Mouse (Mus musculus) embryo, embryonic 11.5 days (tissue): ENCODE results near the gene Hsd17b2.

ENCODE experiments used
- DNase-seq: peaks from one replicate; pipeline ENCODE4 v3.0.0-alpha.2; 2012; ENCODE audit warnings: low read depth, low spot score

Hsd17b2 gene

DNA sequence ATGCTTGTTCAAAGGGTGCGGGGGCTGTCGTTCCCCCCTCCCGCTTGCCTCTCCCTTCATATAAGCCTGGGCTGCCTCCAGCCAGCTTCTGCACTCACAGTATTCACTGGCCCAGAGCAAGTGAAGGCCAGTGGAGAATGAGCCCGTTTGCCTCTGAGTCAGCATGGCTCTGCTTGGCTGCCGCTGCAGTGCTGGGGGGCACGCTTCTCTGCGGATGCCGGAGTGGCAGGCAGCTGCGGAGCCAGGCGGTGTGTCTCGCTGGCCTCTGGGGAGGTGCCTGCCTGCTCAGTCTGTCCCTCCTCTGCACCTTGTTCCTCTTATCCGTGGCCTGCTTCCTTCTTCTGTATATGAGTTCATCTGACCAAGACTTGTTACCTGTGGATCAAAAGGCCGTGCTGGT, at the start of gene Hsd17b2:
Gene Hsd17b2 (plus strand): TSS at position 46 of the 400 bp plus-strand sequence.
- DNase-seq: no peak

DNA sequence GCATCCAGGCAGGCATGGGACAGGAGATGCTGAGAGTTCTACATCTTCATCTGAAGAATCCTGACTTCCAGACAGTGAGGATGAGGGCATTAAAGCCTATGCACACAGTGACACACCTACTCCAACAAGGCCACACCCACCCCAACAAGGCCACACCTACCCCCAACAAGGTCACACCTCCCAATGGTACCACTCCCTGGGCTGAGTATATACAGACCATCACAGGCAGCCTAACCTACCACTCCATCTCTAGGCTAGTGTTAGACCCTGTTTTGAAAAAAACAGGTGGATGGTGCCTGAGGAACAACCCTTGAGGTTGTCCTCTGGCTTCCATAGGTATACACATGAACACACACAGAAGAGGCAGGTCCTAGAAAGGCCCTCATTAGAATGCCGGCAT, 49.4 kb upstream of the Hsd17b2 start:
- DNase-seq: no peak

DNA sequence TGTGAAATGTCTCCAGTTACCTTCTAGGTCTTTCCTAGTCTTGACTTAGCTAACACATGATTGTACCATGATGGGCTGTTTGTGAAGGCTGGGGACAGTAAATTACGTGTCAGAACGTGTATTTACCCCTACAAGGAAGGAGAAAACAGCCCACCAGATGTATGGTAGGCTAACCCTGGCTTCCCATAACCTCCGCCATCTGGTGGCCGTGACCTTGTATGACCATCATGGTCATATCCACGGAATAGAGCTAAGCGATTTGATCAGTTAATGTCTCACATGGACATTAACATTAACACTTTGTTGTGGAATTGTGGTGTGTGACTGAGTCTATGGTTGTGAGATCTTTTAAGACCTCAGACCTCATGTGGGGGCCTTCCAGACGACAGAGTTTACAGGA, 42.7 kb upstream of the Hsd17b2 start:
- DNase-seq: no peak

DNA sequence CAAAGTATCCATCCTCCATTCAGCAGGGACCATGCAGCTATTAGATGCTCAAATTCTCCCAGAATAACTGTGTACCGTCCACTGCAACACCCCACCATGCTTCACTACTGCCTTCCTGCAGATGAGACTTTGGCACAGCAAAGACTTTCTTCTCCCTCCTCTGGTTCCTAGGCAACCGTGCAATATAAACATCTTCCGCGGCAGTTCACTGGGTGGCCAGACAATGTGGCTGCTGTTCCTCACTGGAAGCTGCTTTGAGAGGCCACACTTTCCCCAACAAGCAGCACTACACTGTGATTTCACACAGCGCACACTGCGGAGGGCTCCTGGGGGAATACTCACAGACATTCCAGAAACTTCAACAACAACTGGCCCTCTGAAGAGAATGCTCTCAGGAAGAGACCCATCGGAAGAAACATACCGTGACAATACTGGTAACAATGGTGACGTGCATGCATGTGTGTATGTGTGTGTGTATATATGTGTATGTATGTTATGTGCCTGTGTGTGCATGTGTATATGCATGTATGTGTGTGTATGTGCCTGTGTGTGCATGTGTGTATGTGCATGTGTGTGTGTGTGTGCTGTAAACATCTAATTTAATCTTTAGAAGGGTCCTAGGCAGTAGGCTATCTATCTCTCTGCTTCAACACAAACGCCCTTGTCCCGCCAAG, 41.2 kb upstream of the Hsd17b2 start:
- DNase-seq: peak; percentile 49

DNA sequence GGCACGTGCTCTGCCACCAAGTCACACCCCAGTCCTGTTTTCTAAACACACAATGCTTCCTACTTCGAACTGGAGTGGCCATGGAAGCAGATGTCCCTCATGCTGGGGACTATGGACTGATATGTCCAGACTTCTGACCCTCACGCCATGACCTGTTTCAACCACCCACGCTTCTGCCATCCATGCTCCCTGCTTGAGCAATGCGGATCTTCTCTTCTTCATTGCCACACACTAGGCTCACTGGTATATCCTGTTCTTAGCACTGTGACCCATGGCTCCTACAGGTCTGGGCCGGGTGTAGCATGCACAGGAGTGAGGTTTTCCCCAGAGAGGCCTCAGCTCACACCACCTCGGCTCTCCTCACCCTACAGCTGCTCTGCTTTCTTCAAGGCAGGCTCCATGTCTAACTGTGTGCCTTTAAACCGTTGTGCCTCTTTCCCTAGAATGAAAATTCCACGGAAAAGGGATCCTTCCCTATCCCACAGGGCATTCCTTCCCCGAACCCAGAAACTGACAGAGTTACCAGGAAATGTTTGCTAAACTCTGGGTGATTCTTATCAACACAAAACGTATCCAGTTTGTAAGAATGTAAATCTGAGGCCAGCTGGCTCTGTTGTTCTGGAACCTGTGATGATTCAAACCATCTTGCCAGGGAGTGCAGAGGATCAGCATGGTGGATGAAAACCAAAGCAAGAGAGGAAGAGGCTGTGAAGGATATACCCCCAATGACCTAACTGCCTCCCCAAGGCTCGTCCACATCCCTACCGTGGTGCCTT, 34.2 kb upstream of the Hsd17b2 start:
- DNase-seq: no peak

DNA sequence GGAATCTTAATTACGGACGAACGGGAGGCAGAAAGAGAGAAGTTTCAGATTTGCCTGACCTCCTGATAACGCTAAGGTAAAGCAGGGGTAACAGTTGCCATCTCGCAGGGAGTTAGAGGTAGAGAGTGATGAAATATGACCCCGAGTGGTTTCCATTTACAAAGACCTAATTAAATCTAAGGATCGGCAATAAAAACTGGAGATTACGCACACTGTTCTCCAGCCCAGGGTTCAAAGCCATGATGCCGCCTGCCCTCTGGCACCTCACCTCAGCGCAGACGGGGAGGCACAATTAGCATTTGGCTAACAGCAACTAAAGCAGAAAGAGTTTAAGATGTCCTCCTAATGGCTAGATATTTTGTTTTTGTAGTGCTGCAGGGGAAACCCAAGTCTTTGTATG, 31.2 kb upstream of the Hsd17b2 start:
- no peak for DNase-seq

DNA sequence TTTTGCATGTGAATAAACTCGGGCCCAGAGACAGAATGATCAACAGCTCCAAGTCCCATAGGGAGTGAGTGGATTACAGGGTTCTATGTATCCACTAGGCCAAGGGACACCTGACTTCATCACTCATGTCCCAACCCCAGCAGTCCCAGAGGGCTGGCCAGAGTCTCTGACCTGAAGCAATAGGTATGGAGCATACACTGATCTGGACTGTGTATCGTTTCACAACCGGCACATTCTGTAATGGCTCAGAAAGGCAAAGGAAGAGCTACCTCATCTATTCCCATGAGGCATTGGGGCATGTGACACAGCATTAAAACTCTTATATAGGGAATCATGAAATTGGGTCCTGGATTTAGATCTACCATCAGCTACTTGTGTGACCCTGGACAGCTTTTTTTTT, 29.1 kb upstream of the Hsd17b2 start:
- DNase-seq: no peak

DNA sequence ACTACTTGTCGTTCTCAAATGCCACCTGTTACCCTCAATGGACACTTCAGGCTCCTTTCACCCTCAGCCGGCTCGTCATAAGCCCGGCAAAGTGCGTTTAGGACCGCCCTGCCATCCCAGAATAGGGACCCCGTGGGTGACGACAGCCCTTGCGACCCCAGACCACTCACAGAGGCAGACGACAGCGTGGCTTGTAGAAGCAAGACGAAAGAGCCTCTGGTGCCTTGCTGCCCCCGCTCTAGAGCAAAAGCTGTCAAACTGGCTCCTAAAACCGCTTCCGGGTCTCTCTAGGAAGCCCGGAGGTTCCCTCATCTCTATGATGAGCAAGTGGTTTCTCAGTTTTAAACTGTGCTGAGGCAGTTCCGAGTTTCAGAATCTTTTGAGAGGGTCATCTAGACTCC, 28.3 kb upstream of the Hsd17b2 start, which contains the start of gene Sdr42e1:
Gene Sdr42e1 (minus strand): TSS at position 260 of the 401 bp plus-strand sequence.
- DNase-seq: no peak

DNA sequence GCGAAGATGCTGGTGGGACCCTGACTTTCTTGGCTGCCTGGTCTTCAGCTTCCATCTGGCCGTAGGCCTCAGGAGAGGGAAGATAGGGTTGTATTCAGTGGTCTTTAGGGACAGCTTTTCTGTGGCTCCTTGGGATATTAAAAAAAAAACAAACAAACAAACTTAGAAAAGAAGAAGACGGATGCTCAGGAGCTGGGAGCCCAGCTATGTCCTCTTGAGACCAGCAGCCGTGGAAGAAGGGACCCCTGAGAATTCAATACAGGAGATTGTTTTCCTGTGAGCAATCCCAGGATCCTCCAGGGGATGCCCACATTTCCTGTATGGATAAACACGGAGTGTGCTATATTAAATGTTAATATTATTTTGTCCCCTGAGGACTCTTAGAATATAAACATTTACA, 26.5 kb upstream of the Hsd17b2 start:
- DNase-seq: no peak

DNA sequence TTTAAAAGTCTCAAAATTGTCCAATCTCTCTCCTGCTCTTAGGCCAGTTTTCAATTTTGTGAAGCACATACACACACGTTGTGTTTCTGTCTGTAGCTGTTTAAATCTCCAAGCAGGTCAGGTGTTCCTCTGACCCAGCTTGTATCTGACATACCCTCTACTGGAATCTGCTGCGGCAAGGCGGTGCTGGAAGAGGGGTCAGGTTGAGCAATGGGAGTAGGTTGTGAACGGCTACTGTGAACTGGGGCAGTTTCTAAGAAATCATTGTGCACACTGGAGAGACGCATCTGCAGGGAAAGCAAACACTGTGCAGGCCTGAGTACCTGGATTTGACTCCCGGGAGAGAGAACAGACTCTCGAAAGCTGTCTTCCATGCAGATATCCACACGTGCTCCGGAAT, 25.2 kb upstream of the Hsd17b2 start:
- no peak for DNase-seq

DNA sequence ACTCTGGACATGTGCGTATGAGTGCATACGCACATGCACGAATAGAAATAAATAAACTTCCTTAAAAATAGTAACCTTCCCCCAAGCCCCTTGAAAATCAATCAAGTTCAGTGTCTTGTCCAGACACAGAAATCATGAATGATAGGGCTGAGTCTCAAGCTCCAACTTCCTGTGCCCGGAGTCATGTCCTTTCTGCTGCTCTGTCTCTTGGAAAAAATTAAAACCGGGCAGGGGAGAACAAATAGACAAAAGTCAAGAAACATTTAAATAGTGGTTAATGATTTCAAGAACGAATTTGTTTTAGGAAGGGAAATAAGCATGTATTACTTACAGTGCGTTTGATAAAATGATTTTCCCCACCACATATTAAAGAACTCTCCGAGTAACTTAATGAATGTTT, 24.7 kb upstream of the Hsd17b2 start:
- no peak for DNase-seq

DNA sequence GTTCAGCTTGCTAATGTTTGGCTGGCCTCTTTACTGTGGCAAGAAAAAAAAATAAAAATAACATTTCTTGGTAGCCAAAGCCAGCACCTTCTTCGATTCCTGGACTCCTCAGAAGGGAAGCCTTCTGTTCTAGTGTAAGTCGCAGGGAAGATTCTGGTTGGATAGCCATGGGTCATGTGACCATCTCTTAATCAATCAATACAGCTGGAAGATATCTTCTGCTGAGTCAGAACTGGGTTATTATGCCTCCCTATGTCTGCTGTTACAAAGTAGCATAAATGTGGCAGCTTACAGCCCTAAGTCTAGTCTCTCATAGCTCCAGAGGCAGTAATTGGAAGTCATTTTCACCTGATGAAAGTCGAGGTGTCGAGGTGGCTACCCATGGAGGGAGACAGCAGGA, 23.1 kb upstream of the Hsd17b2 start:
- DNase-seq: no peak

DNA sequence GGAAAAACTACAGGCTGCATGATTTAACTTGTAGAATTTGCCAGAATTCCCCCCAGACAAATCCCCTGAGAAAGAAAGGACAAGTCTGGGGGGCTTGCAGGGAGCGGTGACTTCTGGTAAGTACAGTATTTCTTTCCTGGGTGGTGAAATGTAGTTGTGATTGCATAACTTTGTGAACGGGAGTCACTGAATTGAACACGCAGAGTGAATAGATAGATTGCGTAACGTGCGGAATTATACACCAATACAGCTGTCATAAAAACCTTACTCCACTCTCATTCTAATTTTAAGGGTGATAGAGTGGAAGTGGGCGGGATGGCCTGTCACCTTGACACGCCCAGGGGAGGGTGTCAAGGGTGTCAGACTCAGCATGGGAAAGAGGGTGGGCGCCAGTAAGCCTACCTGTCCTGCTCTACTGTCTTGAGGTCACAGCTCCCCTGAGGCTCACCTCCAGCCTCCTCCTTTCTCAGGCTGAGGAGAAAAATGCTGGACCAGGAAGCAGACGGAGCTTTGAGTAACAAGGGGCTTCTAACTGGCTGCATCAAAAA, 17.7 kb upstream of the Hsd17b2 start:
- DNase-seq: no peak

DNA sequence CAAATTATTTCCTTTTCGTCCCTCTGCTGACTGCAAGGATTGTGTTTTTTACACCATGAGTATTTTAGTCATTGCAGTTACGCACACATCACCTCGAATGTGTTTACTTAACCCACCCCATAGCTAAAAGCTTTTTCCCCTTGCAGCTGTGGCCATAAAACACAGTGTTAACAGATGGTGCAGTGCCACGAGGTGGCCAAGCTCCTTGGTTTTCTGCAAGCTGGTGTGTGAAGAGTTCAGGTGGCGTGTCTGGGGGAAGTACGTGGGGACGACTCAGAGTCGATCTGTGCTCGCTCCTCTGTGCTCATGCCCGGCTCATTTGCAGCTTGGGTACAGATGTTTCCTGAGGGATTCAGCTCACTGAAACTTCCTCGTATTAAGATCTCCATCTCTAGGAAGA, 17.2 kb upstream of the Hsd17b2 start:
- DNase-seq: no peak

DNA sequence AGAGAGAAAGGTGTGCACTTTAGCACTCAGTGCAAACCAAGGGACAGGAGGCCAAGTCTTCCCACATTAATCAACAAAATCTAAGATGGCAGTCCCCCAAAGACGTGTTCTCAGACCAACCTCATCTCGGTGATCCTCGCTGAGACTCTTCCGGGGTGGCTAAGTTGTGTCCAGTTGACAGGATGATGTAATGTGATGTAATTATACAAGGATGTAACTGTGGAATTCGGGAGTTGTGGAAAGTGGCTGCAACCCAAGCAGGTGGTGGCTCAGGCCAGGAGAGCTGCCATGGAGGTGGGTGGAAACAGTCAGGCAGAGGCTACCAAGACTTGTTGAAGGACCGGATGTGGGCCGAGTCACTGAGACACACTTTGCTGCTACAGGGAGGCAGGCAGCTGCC, 13.8 kb upstream of the Hsd17b2 start:
- no peak for DNase-seq

DNA sequence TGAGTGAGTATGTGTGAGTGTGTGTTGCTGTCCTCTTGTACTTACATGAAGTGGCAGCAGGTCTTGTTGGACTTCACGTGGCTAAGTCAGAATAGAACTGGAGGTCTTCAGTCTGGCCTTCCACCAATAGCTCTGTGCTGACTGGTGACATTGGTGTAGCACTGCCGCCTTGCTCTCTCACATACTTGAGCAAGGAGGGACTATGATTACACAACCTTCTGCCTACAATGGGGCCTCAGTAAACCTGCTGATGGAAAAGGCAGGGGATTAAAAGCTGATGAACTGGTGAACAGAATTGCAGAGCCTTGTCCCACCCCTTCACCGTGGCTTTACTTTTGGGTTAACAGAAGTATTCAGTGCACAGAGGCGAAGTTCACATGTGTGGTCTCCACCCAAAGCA, 9.6 kb upstream of the Hsd17b2 start:
- no peak for DNase-seq

DNA sequence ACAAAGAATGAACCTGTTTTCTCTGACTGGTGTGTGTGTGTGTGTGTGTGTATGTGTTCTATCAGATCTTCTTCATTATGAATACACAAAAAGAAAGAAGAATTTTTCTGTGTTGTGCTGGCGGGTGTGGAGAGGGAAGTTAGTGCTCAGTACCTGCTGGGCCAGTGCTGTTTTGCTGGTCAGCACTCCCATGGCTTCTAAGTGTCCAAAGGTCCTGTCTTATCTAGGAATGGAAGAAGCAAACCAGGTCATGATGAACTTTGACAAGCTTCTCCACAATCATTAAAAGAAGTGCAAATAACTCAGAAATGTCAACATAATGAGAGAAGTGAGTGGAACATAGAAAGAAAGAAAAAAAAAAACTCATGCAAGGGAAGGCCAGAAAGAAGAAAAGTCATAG, 6.1 kb upstream of the Hsd17b2 start:
- no peak for DNase-seq

DNA sequence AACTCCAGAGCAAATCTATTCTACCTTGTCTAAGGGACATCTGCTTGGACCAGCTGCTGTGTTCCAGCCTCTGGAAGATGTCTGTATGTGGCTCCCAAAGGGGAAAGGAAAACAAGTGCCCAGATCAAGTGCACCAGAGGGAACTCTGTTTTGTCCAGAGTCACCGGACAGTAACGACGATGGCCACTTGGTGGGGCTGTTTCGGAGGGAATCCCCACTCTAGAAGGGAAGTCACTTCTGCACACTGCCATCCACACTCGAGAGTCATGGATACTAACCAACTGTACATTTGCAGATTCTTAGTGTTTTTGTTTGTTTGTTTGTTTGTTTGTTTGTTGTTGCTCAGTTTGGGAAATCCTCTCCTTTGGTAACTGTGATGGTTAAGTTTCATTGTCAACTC, 4.5 kb upstream of the Hsd17b2 start:
- no peak for DNase-seq

DNA sequence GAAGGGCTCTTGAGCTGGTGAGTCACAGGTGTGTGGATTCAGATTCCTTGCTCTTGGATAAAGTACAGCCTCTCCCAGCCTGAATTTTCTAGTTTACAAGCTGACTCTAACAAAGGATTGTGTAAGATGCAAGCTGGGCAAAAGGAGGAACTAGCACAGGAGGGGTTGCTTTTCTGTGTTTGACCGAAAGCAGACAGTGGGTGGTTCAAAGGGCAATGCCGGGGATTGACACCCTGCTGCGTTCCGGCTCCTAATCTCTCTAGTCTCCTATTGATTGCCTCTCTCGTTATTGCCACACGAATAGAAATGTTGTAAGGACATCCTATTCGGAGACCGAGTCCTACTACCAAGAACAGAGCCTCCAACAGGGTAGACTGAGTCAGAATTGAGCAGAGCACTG, 1.0 kb upstream of the Hsd17b2 start:
- no peak for DNase-seq

DNA sequence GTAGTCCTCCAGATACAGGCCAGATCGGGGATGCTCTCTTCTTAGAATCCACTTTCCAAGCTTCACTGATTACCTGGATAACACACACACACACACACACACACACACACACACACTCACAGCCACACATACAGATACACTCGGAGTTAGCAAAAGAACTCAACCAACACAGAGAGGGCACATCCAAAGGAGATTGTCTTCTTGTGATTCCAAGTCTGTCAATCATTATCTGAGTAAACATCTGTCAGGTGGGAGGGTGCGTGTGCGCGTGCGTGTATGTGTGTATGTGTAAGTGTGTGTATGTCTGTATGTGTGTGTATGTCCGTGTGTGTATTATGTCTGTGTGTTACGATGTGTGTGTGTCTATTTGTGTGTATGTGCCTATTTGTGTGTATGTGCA, 458 bp upstream of the Hsd17b2 start:
- DNase-seq: no peak

DNA sequence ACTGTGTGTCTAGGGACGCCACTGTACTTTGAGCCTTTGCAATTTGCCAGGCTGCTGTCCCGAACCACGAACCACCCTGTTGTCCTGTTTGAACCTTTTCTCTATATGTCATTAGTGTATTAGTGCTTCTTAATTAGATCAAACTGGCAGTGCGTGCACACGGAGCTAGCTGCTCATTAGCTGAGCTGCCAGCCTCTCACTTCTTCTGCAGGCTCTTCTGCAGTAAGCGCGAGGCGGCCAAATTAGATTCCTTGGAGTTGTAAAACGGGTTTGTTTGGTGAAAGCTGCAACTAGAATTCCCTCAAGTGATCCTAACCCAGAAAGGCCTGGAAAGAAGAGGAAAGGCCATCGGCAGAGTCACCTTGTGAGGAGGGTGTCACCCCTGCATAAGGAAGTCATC, 997 bp downstream of the Hsd17b2 start:
- no peak for DNase-seq

DNA sequence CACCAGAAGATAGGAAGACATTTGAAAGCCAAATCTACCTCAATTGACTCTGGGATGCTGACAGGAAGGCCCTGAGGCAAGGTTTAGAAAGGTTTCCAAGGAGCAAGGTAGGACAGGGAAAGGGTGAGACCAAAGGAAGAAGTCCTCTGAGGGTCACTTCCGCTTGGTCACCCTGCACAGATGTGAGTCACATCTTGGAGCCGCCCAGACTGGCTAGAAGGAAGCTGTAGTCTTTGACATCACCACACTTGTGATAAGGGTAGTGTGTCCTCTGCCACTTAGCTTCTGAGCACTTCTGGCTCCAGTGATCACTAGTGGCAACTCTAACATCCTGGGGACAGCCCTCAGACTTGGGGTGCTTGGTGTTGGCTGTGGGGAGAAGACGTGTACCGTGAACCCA, 4.4 kb downstream of the Hsd17b2 start:
- no peak for DNase-seq

DNA sequence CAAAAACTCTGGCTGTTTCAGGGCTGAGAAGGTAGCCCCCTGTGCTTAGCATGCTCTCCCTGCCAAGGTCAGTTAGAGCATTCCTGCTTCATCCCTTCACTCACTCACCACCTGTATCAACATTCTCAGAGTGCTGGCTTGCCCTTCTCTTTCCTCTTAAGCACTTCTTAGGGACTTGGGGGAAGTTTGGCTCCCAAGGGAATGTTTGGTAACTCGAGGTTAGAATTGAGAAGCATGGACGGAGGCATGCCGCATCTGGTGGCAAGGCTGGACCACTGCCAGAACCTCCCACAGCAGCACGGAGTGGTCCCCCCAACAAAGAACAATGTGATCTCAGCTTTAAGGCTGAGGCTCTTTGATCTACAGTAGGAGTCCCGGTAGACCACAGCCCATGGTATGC, 10.5 kb downstream of the Hsd17b2 start:
- DNase-seq: peak; percentile 9
